Mouse (Mus musculus): ENCODE results near the gene Pih1d1. TPM values are rescaled to one million over a fixed set of nuclear protein-coding genes. Genes with fewer than 3 reads are reported as not detected.

Gene Pih1d1
- total and polyA plus RNA-seq, 2 experiments from 2014 or later: 79.3 to 124 TPM

GRCm38 (mm10) chr7:45191161-45191560 is 37.1 kb downstream of the Pih1d1 start:
- H3K4me3 ChIP-seq (ENCODE audit: low read length): no peak overlapping the region
- TF ChIP-seq CTCF (IDR thresholded peaks at IDR 0.05; ENCODE audit: low read depth): no peak
- no peaks in the 10 kb centered on the region for H3K27me3 ChIP-seq (ENCODE audit: insufficient read depth, low read length)
- DNase-seq (ENCODE audit: low spot score) (no peak), ATAC-seq (no peak)
- no peak overlapping the region for H3K9ac ChIP-seq (replicated peaks; ENCODE audit: low read length)
- WGBS: 62% methylated on average over 2 of the region's 2 CpGs
- H3K9me3 ChIP-seq (ENCODE audit: low read length): no peaks in the 10 kb centered on the region
- no peak overlapping the region for H3K27ac ChIP-seq
- H3K4me1 ChIP-seq (ENCODE audit: insufficient read depth, low read length): no peaks in the 10 kb centered on the region
- no peaks in the 10 kb centered on the region for H3K36me3 ChIP-seq (ENCODE audit: insufficient read depth, low read length)
- no peak overlapping the region for H3K4me2 ChIP-seq (ENCODE audit: low read depth, low read length)

GRCm38 (mm10) chr7:45191803-45192363 is 37.8 kb downstream of the Pih1d1 start:
- peak; percentile 67 for DNase-seq (ENCODE audit: low spot score)
- Histone ChIP-seq H3K9ac (replicated peaks; ENCODE audit: low read length) (no peak overlapping the region), H3K27me3 (ENCODE audit: insufficient read depth, low read length) (no peaks in the 10 kb centered on the region), H3K4me3 (ENCODE audit: low read length) (no peak overlapping the region), H3K4me2 (ENCODE audit: low read depth, low read length) (no peak overlapping the region), H3K27ac (peak overlapping the region; percentile 26), H3K4me1 (ENCODE audit: insufficient read depth, low read length) (no peaks in the 10 kb centered on the region), H3K36me3 (ENCODE audit: insufficient read depth, low read length) (no peaks in the 10 kb centered on the region), H3K9me3 (ENCODE audit: low read length) (no peaks in the 10 kb centered on the region)
- WGBS: 23% methylated on average over 8 of the region's 8 CpGs
- TF ChIP-seq CTCF (IDR thresholded peaks at IDR 0.05; ENCODE audit: low read depth): no peak
- peak; percentile 62 for ATAC-seq

GRCm38 (mm10) chr7:45192585-45193310 is 38.6 kb downstream of the Pih1d1 start:
- H3K36me3 ChIP-seq (ENCODE audit: insufficient read depth, low read length): no peaks in the 10 kb centered on the region
- H3K4me3 ChIP-seq (ENCODE audit: low read length): no peak overlapping the region
- H3K4me1 ChIP-seq (ENCODE audit: insufficient read depth, low read length): no peaks in the 10 kb centered on the region
- WGBS: 78% methylated on average over 7 of the region's 7 CpGs
- no peaks in the 10 kb centered on the region for H3K27me3 ChIP-seq (ENCODE audit: insufficient read depth, low read length)
- DNase-seq (ENCODE audit: low spot score) (no peak), ATAC-seq (no peak)
- H3K27ac ChIP-seq: no peak overlapping the region
- no peaks in the 10 kb centered on the region for H3K9me3 ChIP-seq (ENCODE audit: low read length)
- no peak overlapping the region for H3K9ac ChIP-seq (replicated peaks; ENCODE audit: low read length)
- TF ChIP-seq CTCF (IDR thresholded peaks at IDR 0.05; ENCODE audit: low read depth): no peak
- H3K4me2 ChIP-seq (ENCODE audit: low read depth, low read length): no peak overlapping the region

GRCm38 (mm10) chr7:45193406-45193805 is 39.3 kb downstream of the Pih1d1 start:
- TF ChIP-seq CTCF (IDR thresholded peaks at IDR 0.05; ENCODE audit: low read depth): peak; percentile 31; the same call in 1 of the 2 replicates
- WGBS: 50% methylated on average over 5 of the region's 5 CpGs
- H3K27me3 ChIP-seq (ENCODE audit: insufficient read depth, low read length): no peaks in the 10 kb centered on the region
- H3K27ac ChIP-seq: no peak overlapping the region
- H3K4me1 ChIP-seq (ENCODE audit: insufficient read depth, low read length): no peaks in the 10 kb centered on the region
- H3K4me3 ChIP-seq (ENCODE audit: low read length): no peak overlapping the region
- no peaks in the 10 kb centered on the region for H3K36me3 ChIP-seq (ENCODE audit: insufficient read depth, low read length)
- ATAC-seq (no peak), DNase-seq (ENCODE audit: low spot score) (no peak)
- H3K4me2 ChIP-seq (ENCODE audit: low read depth, low read length): no peak overlapping the region
- no peaks in the 10 kb centered on the region for H3K9me3 ChIP-seq (ENCODE audit: low read length)
- H3K9ac ChIP-seq (replicated peaks; ENCODE audit: low read length): no peak overlapping the region

GRCm38 (mm10) chr7:45193871-45194785 is 40.0 kb downstream of the Pih1d1 start:
- no peaks in the 10 kb centered on the region for H3K4me1 ChIP-seq (ENCODE audit: insufficient read depth, low read length)
- ATAC-seq: no peak
- no peak for TF ChIP-seq CTCF (IDR thresholded peaks at IDR 0.05; ENCODE audit: low read depth)

GRCm38 (mm10) chr7:45195341-45196175 is 41.5 kb downstream of the Pih1d1 start:
- ATAC-seq: no peak
- no peaks in the 10 kb centered on the region for H3K9me3 ChIP-seq (ENCODE audit: low read length)
- H3K27me3 ChIP-seq (ENCODE audit: insufficient read depth, low read length): no peaks in the 10 kb centered on the region
- TF ChIP-seq CTCF (IDR thresholded peaks at IDR 0.05; ENCODE audit: low read depth): no peak
- H3K4me3 ChIP-seq (ENCODE audit: low read length): no peak overlapping the region
- no peak overlapping the region for H3K4me2 ChIP-seq (ENCODE audit: low read depth, low read length)
- H3K9ac ChIP-seq (replicated peaks; ENCODE audit: low read length): no peak overlapping the region
- WGBS: 57% methylated on average over 13 of the region's 13 CpGs
- no peaks in the 10 kb centered on the region for H3K36me3 ChIP-seq (ENCODE audit: insufficient read depth, low read length)
- DNase-seq (ENCODE audit: low spot score): no peak
- H3K4me1 ChIP-seq (ENCODE audit: insufficient read depth, low read length): no peaks in the 10 kb centered on the region
- H3K27ac ChIP-seq: no peak overlapping the region

More at GRCm38 (mm10) chr7:45193871-45194785, 40.0 kb downstream of the Pih1d1 start:
- no peak for DNase-seq (ENCODE audit: low spot score)
- Histone ChIP-seq H3K4me2 (ENCODE audit: low read depth, low read length) (no peak overlapping the region), H3K27me3 (ENCODE audit: insufficient read depth, low read length) (no peaks in the 10 kb centered on the region), H3K36me3 (ENCODE audit: insufficient read depth, low read length) (no peaks in the 10 kb centered on the region), H3K27ac (no peak overlapping the region), H3K9ac (replicated peaks; ENCODE audit: low read length) (no peak overlapping the region), H3K9me3 (ENCODE audit: low read length) (no peaks in the 10 kb centered on the region), H3K4me3 (ENCODE audit: low read length) (no peak overlapping the region)
- 63% methylated on average over 17 of the region's 17 CpGs for WGBS
